Mouse (Mus musculus) forebrain, embryonic 16.5 days (tissue): ENCODE data around the gene Pde2a. TPM values are rescaled to one million over a fixed set of nuclear protein-coding genes. Genes with fewer than 3 reads are reported as not detected.

ENCODE experiments used
- ATAC-seq: fragments of 200-750 bp; cut with Nextera tagmentation; 2 replicates; pipeline ENCODE4 v1.8.0; 2017; ENCODE audit warnings: mild to moderate bottlenecking, moderate library complexity
- H3K27ac ChIP-seq: fragments of 300-500 bp; sonication (generic); 2 replicates; pipeline ENCODE4 v1.5.1; 2014; ENCODE audit warnings: low read length, control low read depth
- H3K27me3 ChIP-seq: fragments of 300-500 bp; sonication (generic); replicated peaks from 2 replicates; pipeline ENCODE4 v1.6.1; 2014; ENCODE audit warnings: low read length; ENCODE audit not compliant: control insufficient read depth, insufficient read depth
- H3K36me3 ChIP-seq: fragments of 300-500 bp; sonication (generic); 2 replicates; pipeline ENCODE4 v1.6.1; 2014; ENCODE audit not compliant: control insufficient read depth, insufficient read depth
- H3K4me1 ChIP-seq: fragments of 300-500 bp; sonication (generic); replicated peaks from 2 replicates; pipeline ENCODE4 v1.6.1; 2014; ENCODE audit warnings: low read length; ENCODE audit not compliant: control insufficient read depth, insufficient read depth
- H3K4me2 ChIP-seq: fragments of 300-500 bp; sonication (generic); 2 replicates; pipeline ENCODE4 v1.6.1; 2014; ENCODE audit warnings: mild to moderate bottlenecking, low read length, control low read depth
- H3K4me3 ChIP-seq: fragments of 300-500 bp; sonication (generic); replicated peaks from 2 replicates; pipeline ENCODE4 v1.5.1; 2014; ENCODE audit warnings: mild to moderate bottlenecking, low read length, control low read depth
- H3K9ac ChIP-seq: fragments of 300-500 bp; sonication (generic); replicated peaks from 2 replicates; pipeline ENCODE4 v1.6.1; 2014; ENCODE audit warnings: low read depth, low read length, control low read depth
- H3K9me3 ChIP-seq: fragments of 300-500 bp; sonication (generic); 2 replicates; pipeline ENCODE4 v1.6.1; 2016; ENCODE audit warnings: low read length; ENCODE audit not compliant: control insufficient read depth
- WGBS: fragments of 180-500 bp; shearing (Covaris S2); extraction: QIAGEN DNeasy Blood & Tissue Kit; methylation state at CpG from one replicate; pipeline ENCODE4 v1.1.7; 2014; 5-methylcytosine and 5-hydroxymethylcytosine counted together
- polyA plus RNA-seq: library from polyadenylated mRNA; unstranded; fragments of >200 nt; fragmentation: Nextera tagmentation; extraction: Ambion mirVana; gene quantifications from 2 replicates; pipeline ENCODE4 v1.2.1, GENCODE M21; 2015

The Pde2a gene
- polyA plus RNA-seq, 1 experiment from 2014 or later, result 58.6 TPM

GRCm38 (mm10) chr7:101455141-101455540 lies 33.6 kb downstream of the Pde2a start:
- H3K36me3 ChIP-seq, result no peaks in the 10 kb centered on the region

GRCm38 (mm10) chr7:101456318-101456717 lies 34.8 kb downstream of the Pde2a start:
- no peaks in the 10 kb centered on the region for H3K27me3 ChIP-seq
- whole genome bisulfite sequencing, result 73% methylated on average over 4 of the region's 4 CpGs
- H3K9me3 ChIP-seq, result no peaks in the 10 kb centered on the region
- no peak overlapping the region for H3K27ac ChIP-seq
- H3K4me1 ChIP-seq, result peaks cover 22% of the 10 kb centered on the region
- H3K36me3 ChIP-seq, result no peaks in the 10 kb centered on the region
- no peak overlapping the region for H3K9ac ChIP-seq
- H3K4me2 ChIP-seq, result no peak overlapping the region
- H3K4me3 ChIP-seq, result no peak overlapping the region
- ATAC-seq, result no peak

More at GRCm38 (mm10) chr7:101455141-101455540, 33.6 kb downstream of the Pde2a start:
- H3K27me3 ChIP-seq, result no peaks in the 10 kb centered on the region
- H3K27ac ChIP-seq, result no peak overlapping the region
- no peak overlapping the region for H3K9ac ChIP-seq
- 80% methylated on average over 6 of the region's 6 CpGs for WGBS
- no peak overlapping the region for H3K4me3 ChIP-seq
- no peaks in the 10 kb centered on the region for H3K9me3 ChIP-seq
- H3K4me2 ChIP-seq, result no peak overlapping the region
- ATAC-seq, result no peak
- peaks cover 15% of the 10 kb centered on the region for H3K4me1 ChIP-seq

- WGBS, result 28% methylated on average over 5 of the region's 5 CpGs
These were observed 35.3 kb downstream of the Pde2a start for GRCm38 (mm10) chr7:101456789-101457188.

GRCm38 (mm10) chr7:101457283-101457682 lies 35.8 kb downstream of the Pde2a start:
- no peak for ATAC-seq
- WGBS, result 63% methylated on average over 5 of the region's 5 CpGs
- H3K9ac ChIP-seq, result no peak overlapping the region
- no peak overlapping the region for H3K4me2 ChIP-seq
- peaks cover 25% of the 10 kb centered on the region for H3K4me1 ChIP-seq
- H3K27ac ChIP-seq, result no peak overlapping the region
- no peaks in the 10 kb centered on the region for H3K36me3 ChIP-seq
- no peak overlapping the region for H3K4me3 ChIP-seq
- H3K27me3 ChIP-seq, result no peaks in the 10 kb centered on the region
- H3K9me3 ChIP-seq, result no peaks in the 10 kb centered on the region

More at GRCm38 (mm10) chr7:101456789-101457188, 35.3 kb downstream of the Pde2a start:
- Histone ChIP-seq H3K4me2 (no peak overlapping the region), H3K4me3 (no peak overlapping the region), H3K9me3 (no peaks in the 10 kb centered on the region), H3K4me1 (peaks cover 20% of the 10 kb centered on the region), H3K9ac (no peak overlapping the region), H3K27ac (no peak overlapping the region), H3K27me3 (no peaks in the 10 kb centered on the region), H3K36me3 (no peaks in the 10 kb centered on the region)
- no peak for ATAC-seq

GRCm38 (mm10) chr7:101457801-101458200 lies 36.3 kb downstream of the Pde2a start:
- ATAC-seq, result no peak
- Histone ChIP-seq H3K4me3 (no peak overlapping the region), H3K36me3 (no peaks in the 10 kb centered on the region), H3K9me3 (no peaks in the 10 kb centered on the region), H3K4me2 (no peak overlapping the region), H3K9ac (no peak overlapping the region), H3K27me3 (no peaks in the 10 kb centered on the region), H3K4me1 (peaks cover 31% of the 10 kb centered on the region), H3K27ac (no peak overlapping the region)
- 67% methylated on average over 8 of the region's 8 CpGs for WGBS

- H3K4me1 ChIP-seq, result peaks cover 36% of the 10 kb centered on the region
- WGBS, result 76% methylated on average over 4 of the region's 4 CpGs
These were observed 36.8 kb downstream of the Pde2a start for GRCm38 (mm10) chr7:101458278-101458781.

GRCm38 (mm10) chr7:101459305-101459813 lies 37.9 kb downstream of the Pde2a start:
- WGBS, result 85% methylated on average over 9 of the region's 9 CpGs
- peaks cover 41% of the 10 kb centered on the region for H3K4me1 ChIP-seq
- H3K27me3 ChIP-seq, result no peaks in the 10 kb centered on the region
- H3K9ac ChIP-seq, result no peak overlapping the region
- no peak overlapping the region for H3K4me3 ChIP-seq
- H3K36me3 ChIP-seq, result no peaks in the 10 kb centered on the region
- no peak overlapping the region for H3K27ac ChIP-seq
- no peaks in the 10 kb centered on the region for H3K9me3 ChIP-seq
- no peak for ATAC-seq
- no peak overlapping the region for H3K4me2 ChIP-seq

More at GRCm38 (mm10) chr7:101458278-101458781, 36.8 kb downstream of the Pde2a start:
- ATAC-seq, result no peak
- no peaks in the 10 kb centered on the region for H3K36me3 ChIP-seq
- H3K4me2 ChIP-seq, result no peak overlapping the region
- no peak overlapping the region for H3K4me3 ChIP-seq
- H3K9me3 ChIP-seq, result no peaks in the 10 kb centered on the region
- no peak overlapping the region for H3K9ac ChIP-seq
- H3K27me3 ChIP-seq, result no peaks in the 10 kb centered on the region
- H3K27ac ChIP-seq, result no peak overlapping the region

- H3K9ac ChIP-seq, result peak overlapping the region; percentile 22; the same call in 1 of the 2 replicates
- no peaks in the 10 kb centered on the region for H3K9me3 ChIP-seq
- H3K4me3 ChIP-seq, result no peak overlapping the region
- WGBS, result 54% methylated on average over 10 of the region's 10 CpGs
- no peaks in the 10 kb centered on the region for H3K36me3 ChIP-seq
- no peaks in the 10 kb centered on the region for H3K27me3 ChIP-seq
- peaks cover 45% of the 10 kb centered on the region for H3K4me1 ChIP-seq
- H3K27ac ChIP-seq, result peak overlapping the region; percentile 60
- ATAC-seq, result no peak
- no peak overlapping the region for H3K4me2 ChIP-seq
These were observed 38.6 kb downstream of the Pde2a start for GRCm38 (mm10) chr7:101459923-101460607.

- Histone ChIP-seq H3K9me3 (no peaks in the 10 kb centered on the region), H3K27me3 (no peaks in the 10 kb centered on the region), H3K4me2 (no peak overlapping the region), H3K27ac (peak overlapping the region; percentile 27), H3K4me3 (no peak overlapping the region), H3K9ac (peak overlapping the region; percentile 22; the same call in 1 of the 2 replicates), H3K4me1 (peaks cover 47% of the 10 kb centered on the region), H3K36me3 (no peaks in the 10 kb centered on the region)
- WGBS, result 17% methylated on average over 10 of the region's 10 CpGs
- peak; percentile 68 for ATAC-seq
These were observed 39.1 kb downstream of the Pde2a start for GRCm38 (mm10) chr7:101460608-101460957.
